In the genomic region with DNA sequence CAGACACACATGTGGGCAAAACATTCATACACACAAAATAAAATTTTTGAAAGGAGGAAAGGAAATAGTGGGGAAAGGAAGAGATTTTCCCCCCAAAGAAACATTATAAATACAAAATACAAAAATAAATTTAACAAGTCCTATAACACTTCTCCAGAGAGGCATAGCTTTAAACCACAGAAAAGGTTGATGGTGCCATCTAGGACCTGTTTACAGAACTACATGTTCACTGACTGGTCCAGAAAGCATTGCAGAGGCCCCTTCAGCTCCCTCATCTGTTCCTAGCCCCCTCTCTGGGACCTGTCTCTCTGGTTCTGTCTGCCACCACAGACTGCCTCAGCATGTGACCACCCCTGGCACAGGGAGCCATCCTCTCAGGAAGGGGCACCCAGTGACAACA, we compare ENCODE assay signal across 14 mouse cellular contexts. TPM values are rescaled to one million over a fixed set of nuclear protein-coding genes. Genes with fewer than 3 reads are reported as not detected.
DNase-seq lines count a peak whose midpoint lies in the region; TF ChIP-seq lines count a peak whose summit lies in the region.
"Had no signal": no experiment of that assay in that cellular context is flagged by ENCODE, and none has a peak within 500 bp of the region (broad histone marks: within the 10 kb centered on the region; RNA-seq: fewer than 3 reads in every experiment).

No protein-coding gene starts in this region.

- peak; percentile 12 for DNase-seq in cerebellum, adult 9-10 months
- no peak for DNase-seq in cerebellum, adult 9-11 months
- DNase-seq in left cerebral cortex, adult 2 months (ENCODE audit: extremely low spot score in 1 of 2, low spot score in 2 of 2) = no peak
- DNase-seq in left cerebral cortex, adult 11 months (ENCODE audit: low spot score) = no peak
- DNase-seq in 3T3-L1 (ENCODE audit: low read depth, low spot score) = peak; percentile 28
- DNase-seq in brain, adult 2 months (ENCODE audit: low read depth, low spot score) = peak; percentile 35
- no peak for DNase-seq in urinary bladder, adult 18-20 months (ENCODE audit: low spot score in 2 of 2)
- no peak for DNase-seq in adrenal gland, adult 8-10 months
- DNase-seq: heart, postnatal 4 days; kidney, adult 18-20 months had no signal

- intact Hi-C loops in left cerebral cortex, adult 2 months (cut with DNase I) = no loop called here

- H3K4me3 ChIP-seq in left cerebral cortex, adult 2 months = no peak overlapping the region
- H3K4me3 ChIP-seq: erythroblast, embryonic 14.5 days; limb, embryonic 13.5 days; megakaryocyte, embryonic 14.5 days; neural tube, embryonic 12.5 days had no signal

- TF ChIP-seq CTCF in left cerebral cortex, adult 2 months (IDR thresholded peaks at IDR 0.05) = peak; percentile 41

- H3K27ac ChIP-seq in left cerebral cortex, adult 2 months = no peak overlapping the region
- H3K27ac ChIP-seq: limb, embryonic 13.5 days; neural tube, embryonic 12.5 days had no signal

RNA-seq across cellular contexts. Expression of gene Hk1, which starts 1.2 kb away (rescaled TPM):
- total RNA-seq in left cerebral cortex, adult 2 months (2021) = 100 to 1,000 TPM; 298 to 310 TPM
- 10 to 100 TPM; 32.4 to 53.5 (median 42.9) TPM for total RNA-seq in adrenal gland, adult 8-10 months (2022)

RNA-seq across cellular contexts. Expression of gene Hkdc1, which starts 41.4 kb away (rescaled TPM):
- 10 to 100 TPM; 10.1 to 11.4 TPM for total RNA-seq in left cerebral cortex, adult 2 months (2021)
- total RNA-seq in adrenal gland, adult 8-10 months (2022) = not detected
- total RNA-seq: heart, postnatal 4 days had no signal

Comparison
In these comparisons a context has a peak if more than half of its experiments do, and no peak if none do; other contexts are left out.
1. DNase-seq: peak in cerebellum, adult 9-10 months (single experiment), 3T3-L1 (single experiment) and brain, adult 2 months (single experiment); none in cerebellum, adult 9-11 months (single experiment), left cerebral cortex, adult 2 months (0 of 2), left cerebral cortex, adult 11 months (single experiment), urinary bladder, adult 18-20 months (0 of 2) and adrenal gland, adult 8-10 months (single experiment).
2. RNA of gene Hk1, which starts 1.2 kb away (total RNA-seq): 298 to 310 TPM in left cerebral cortex, adult 2 months; 32.4 to 53.5 TPM in adrenal gland, adult 8-10 months; every median in the first group is over 4 times any median in the second.
3. RNA of gene Hkdc1, which starts 41.4 kb away (total RNA-seq): 10.1 to 11.4 TPM in left cerebral cortex, adult 2 months; not detected in adrenal gland, adult 8-10 months; every median in the first group is over 10 times any median in the second.